Mouse (Mus musculus) lung, postnatal 4 days (tissue): ENCODE measurements around the gene Gm4133.
"Not testable (repeated sequence)": the region's sequence is repeated elsewhere in the genome, so short reads cannot be mapped to it uniquely, and the experiment has no call there.

ENCODE experiments used
- DNase-seq, 2 experiments: peaks; one replicate each; pipeline ENCODE4 v3.0.0; 2021

Gm4133 gene

GRCm38 (mm10) chr7:20333965-20334364 is at the start of gene Gm4133:
Gm4133 (minus strand) TSS chr7:20334065.
- DNase-seq: not testable (repeated sequence)

- not testable (repeated sequence) for DNase-seq
Measured at GRCm38 (mm10) chr7:20375310-20375709, 41.4 kb upstream of the Gm4133 start, which contains the start of gene Gm5728. Gm5728 (minus strand) TSS chr7:20375410.
